Mouse (Mus musculus): ENCODE results near the gene Plekhg1.

DNA sequence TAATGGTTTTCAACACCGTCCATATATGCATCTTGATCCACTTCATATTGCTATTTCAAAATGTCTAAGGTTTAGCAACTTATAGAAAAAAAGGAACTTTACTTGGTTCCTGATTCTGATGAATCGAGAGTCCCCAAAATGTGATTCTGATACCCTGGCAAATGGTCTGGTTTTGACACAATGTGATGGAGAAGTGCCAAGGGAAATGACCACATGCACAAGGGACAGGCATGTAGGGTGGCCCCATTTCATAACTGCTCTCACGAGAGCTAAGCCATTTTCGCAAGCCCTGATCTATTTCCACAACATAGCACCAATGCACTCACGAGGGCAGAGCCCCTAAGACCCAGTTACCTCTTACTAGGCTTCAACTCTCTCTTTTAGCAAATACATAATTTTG lies 42.7 kb upstream of the Plekhg1 start:
- TF ChIP-seq CTCF (IDR thresholded peaks at IDR 0.05; ENCODE audit: low read depth) (no peak), EP300 (IDR thresholded peaks at IDR 0.05; ENCODE audit: low read depth) (no peak)
